Mouse (Mus musculus): Measurements from ENCODE around the gene Trpm1.

Gene Trpm1

DNA sequence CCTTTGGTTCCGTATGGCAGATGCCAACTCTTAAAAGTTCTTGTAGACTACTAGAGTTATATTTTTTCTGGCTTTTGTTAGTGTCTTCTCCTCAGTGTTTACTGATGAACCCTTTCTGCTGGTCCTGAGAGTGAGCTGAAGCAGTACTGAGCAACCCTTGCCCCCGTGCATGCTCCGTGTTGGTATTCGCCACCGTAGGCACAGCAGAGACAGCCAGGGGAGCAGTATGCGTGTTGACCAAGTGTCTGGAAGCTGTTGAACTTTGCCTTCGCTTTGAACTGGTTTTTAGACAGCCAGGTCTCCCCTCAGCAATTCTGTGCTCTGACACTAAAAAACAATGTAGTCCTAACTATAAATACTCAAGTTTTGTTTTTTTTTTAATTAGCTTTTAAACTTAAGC, 135.8 kb downstream of the Trpm1 start:
- DNase-seq (ENCODE audit: low read depth, low spot score) = no peak

DNA sequence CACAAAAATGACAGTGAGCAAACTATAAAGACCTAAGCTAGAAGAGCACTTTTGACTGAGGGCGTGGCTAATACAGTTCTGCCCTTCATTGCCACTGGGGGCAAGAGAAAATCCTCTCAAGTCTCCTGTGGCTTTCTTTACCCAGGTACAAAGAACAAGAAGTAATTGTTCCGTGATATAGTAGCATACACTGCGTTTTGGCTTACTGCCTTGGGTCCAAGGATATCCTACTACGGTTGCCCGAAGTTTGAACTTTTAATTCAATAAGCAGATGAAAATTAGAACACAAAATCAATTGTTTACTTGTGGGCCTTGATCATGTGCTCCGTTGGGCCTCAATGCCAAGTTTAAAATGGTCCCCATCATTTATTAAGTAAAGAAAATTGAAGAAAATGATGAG, 136.8 kb downstream of the Trpm1 start:
- DNase-seq (ENCODE audit: low read depth, low spot score) = no peak

GRCm38 (mm10) chr7:64291722-64292121, 138.1 kb downstream of the Trpm1 start:
- no peak for DNase-seq (ENCODE audit: low read depth, low spot score)

- DNase-seq (ENCODE audit: low read depth, low spot score) = no peak
These were observed 142.8 kb downstream of the Trpm1 start for GRCm38 (mm10) chr7:64296286-64297010.

DNA sequence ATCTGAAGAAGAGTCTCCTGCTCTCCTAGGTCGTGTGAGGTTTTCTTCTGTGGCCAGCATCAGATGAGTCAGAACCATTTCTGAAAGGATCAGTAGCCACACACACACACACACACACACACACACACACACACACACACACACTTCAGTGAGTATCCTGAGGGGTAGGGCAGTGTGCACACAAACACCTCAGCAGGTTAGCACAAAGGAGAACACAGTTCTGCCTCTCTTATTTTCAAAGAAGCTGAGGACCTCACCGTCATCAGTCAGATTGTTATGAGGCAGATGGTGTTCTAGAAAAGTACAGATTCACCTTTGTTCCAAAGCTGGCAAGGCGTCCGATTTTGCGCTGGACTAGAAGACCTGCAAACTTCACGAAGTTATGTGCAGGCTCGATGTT, 156.6 kb downstream of the Trpm1 start:
- no peak for DNase-seq (ENCODE audit: low read depth, low spot score)

- no peak for DNase-seq (ENCODE audit: low read depth, low spot score)
These were observed 157.1 kb downstream of the Trpm1 start for GRCm38 (mm10) chr7:64310756-64311155.

DNA sequence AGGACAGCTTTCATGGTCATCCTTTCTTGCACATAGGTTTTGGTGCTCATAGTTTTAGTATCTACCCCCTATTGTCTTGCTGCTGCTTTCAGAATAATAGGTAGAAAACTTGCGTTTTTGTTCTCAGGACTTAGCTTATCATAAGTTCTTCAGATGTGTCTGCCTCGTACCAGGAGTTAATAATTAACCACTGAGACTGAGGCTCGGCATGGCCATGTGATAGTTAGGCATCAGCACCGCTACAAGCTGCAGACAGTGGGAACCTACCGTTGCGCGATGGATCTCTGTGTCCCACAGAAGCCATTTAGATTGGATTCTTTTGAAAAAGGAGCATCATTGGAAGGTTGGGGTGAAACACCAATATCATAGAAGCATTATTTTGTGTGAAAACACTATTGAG, 159.2 kb downstream of the Trpm1 start:
- no peak for DNase-seq (ENCODE audit: low read depth, low spot score)
